Mouse (Mus musculus) spleen, postnatal 36 days (tissue): ENCODE data around the gene Gm20736.
"Not testable (repeated sequence)": the region's sequence is repeated elsewhere in the genome, so short reads cannot be mapped to it uniquely, and the experiment has no call there.

ENCODE experiments used
- DNase-seq, 2 experiments: peaks; one replicate each; pipeline ENCODE4 v3.0.0; 2022; ENCODE audit warnings: low spot score in 2 of 2, mixed read lengths in 1 of 2

The Gm20736 gene

DNA sequence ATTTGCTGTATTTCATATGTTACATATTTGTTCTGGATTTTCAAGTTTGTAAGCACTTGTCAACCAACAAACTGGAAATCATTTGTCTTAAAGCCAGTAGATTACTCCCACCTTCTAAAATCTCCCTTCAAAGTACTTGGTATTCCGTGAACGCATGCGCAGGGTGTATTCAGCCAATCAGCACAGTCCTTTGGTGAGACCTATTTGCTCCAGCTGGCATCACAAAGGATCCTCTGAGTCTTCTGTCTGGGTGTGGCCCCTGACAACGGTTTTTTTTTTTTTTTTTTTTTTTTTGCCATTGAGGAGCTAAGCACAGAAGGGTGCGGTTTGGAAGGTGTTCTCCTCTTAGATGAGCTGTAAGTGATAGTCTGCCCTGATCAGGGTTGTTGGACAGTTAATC, at the start of gene Gm20736:
Gene Gm20736 (plus strand): TSS at position 301 of the 400 bp plus-strand sequence.
- DNase-seq, result not testable (repeated sequence)
